Mouse (Mus musculus): Measurements from ENCODE around the gene Ccp110. TPM values are rescaled to one million over a fixed set of nuclear protein-coding genes. Genes with fewer than 3 reads are reported as not detected.

Gene Ccp110
- total and polyA plus RNA-seq, 3 experiments: 10.4 to 12.3 TPM; not detected in 1

GRCm38 (mm10) chr7:118769655-118770054, 57.3 kb downstream of the Ccp110 start:
- DNase-seq (ENCODE audit: low read depth, low spot score): no peak
- Histone ChIP-seq H3K4me1 (ENCODE audit: control insufficient read depth in 1 of 2, insufficient read depth in 2 of 2, low read length in 2 of 2) (no peaks in the 10 kb centered on the region), H3K9me3 (replicated peaks; ENCODE audit: insufficient read depth, low read length) (no peaks in the 10 kb centered on the region), H3K27ac (ENCODE audit: control insufficient read depth, low read depth, low read length) (no peak overlapping the region), H3K27me3 (ENCODE audit: control insufficient read depth in 1 of 2, insufficient read depth in 2 of 2, low read length in 2 of 2) (no peaks in the 10 kb centered on the region), H3K4me3 (ENCODE audit: control insufficient read depth in 1 of 2, insufficient read depth in 1 of 2, low read depth in 2 of 2, low read length in 2 of 2) (no peak overlapping the region), H3K79me2 (ENCODE audit: control insufficient read depth, insufficient read depth, low read length, poor library complexity) (no peaks in the 10 kb centered on the region), H3K9ac (ENCODE audit: control insufficient read depth, low read depth, low read length, poor library complexity, severe bottlenecking) (no peak overlapping the region), H3K36me3 (ENCODE audit: control insufficient read depth in 1 of 2, insufficient read depth in 2 of 2, low read length in 2 of 2) (no peaks in the 10 kb centered on the region; a peak in 2 of 4 replicates)
- TF ChIP-seq MYB (IDR thresholded peaks at IDR 0.05; ENCODE audit: low read depth, low read length) (no peak), MAFK (IDR thresholded peaks at IDR 0.05; ENCODE audit: borderline replicate concordance, low read depth, low read length) (no peak), ZKSCAN1 (IDR thresholded peaks at IDR 0.05; ENCODE audit: low read depth, low read length) (no peak)

DNA sequence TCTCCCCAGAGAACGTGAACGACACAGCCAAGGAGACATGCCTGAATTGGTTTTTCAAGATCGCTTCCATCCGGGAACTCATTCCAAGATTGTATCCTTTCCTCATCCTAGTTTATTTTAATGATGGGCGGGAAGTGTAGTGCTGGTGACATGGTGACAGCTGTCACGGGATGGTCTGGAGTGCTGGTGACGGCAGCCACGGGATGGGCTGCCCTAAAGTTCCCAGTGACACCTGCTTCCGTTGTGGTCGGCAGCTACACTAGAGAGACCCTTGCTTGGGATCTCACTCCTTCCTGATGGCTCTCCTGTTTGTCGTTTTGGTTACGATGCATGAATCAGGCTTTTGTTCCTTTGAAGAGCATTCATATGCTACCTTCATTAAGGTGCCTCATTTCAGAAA, 60.7 kb downstream of the Ccp110 start:
- Histone ChIP-seq H3K27me3 (ENCODE audit: control insufficient read depth in 1 of 2, insufficient read depth in 2 of 2, low read length in 2 of 2) (no peaks in the 10 kb centered on the region), H3K79me2 (ENCODE audit: control insufficient read depth, insufficient read depth, low read length, poor library complexity) (no peaks in the 10 kb centered on the region), H3K36me3 (ENCODE audit: control insufficient read depth in 1 of 2, insufficient read depth in 2 of 2, low read length in 2 of 2) (peaks cover 0 to 9% of the 10 kb centered on the region in 2 experiments; a peak in 2 of 4 replicates), H3K27ac (ENCODE audit: control insufficient read depth, low read depth, low read length) (no peak overlapping the region), H3K9me3 (replicated peaks; ENCODE audit: insufficient read depth, low read length) (no peaks in the 10 kb centered on the region), H3K4me1 (ENCODE audit: control insufficient read depth in 1 of 2, insufficient read depth in 2 of 2, low read length in 2 of 2) (peaks cover 0 to 11% of the 10 kb centered on the region in 2 experiments; a peak in 3 of 4 replicates), H3K4me3 (ENCODE audit: control insufficient read depth in 1 of 2, insufficient read depth in 1 of 2, low read depth in 2 of 2, low read length in 2 of 2) (no peak overlapping the region), H3K9ac (ENCODE audit: control insufficient read depth, low read depth, low read length, poor library complexity, severe bottlenecking) (no peak overlapping the region)
- no peak for TF ChIP-seq JUND (IDR thresholded peaks at IDR 0.05; ENCODE audit: low read depth, low read length)
- no peak for TF ChIP-seq GATA1 (IDR thresholded peaks at IDR 0.05; ENCODE audit: low read depth, low read length)
- no peak for TF ChIP-seq MAFK (IDR thresholded peaks at IDR 0.05; ENCODE audit: borderline replicate concordance, low read depth, low read length)
- no peak for TF ChIP-seq EP300 (IDR thresholded peaks at IDR 0.05; ENCODE audit: low read depth in 1 of 2, low read length in 2 of 2)
- TF ChIP-seq ZMIZ1 (IDR thresholded peaks at IDR 0.05; ENCODE audit: low read depth, low read length): no peak
- no peak for TF ChIP-seq MXI1 (IDR thresholded peaks at IDR 0.05; ENCODE audit: low read depth, low read length)
- no peak for TF ChIP-seq SMC3 (IDR thresholded peaks at IDR 0.05; ENCODE audit: low read depth, low read length)
- DNase-seq (ENCODE audit: low read depth, low spot score): no peak

DNA sequence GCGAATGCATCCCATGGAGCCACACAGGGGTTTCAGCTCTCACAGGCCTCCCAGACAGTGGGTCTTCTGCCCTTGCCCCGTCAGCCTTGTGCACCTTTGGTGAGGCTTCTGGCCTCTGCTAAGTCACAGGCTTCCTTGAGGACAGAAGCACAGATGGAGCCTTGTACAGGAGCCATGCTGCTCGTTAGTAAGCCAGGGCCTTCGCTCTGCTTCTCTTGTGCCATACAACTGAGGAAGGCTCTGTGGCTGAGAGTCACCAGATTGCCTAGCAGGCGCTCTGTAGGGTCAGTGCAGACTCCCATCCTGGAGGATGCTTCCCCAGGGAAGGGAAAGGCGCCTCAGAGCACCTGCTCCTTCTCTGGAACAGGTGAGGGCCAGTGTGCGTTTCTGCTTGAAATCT, 63.6 kb downstream of the Ccp110 start:
- no peak for TF ChIP-seq MEF2A (IDR thresholded peaks at IDR 0.05; ENCODE audit: extremely low read depth, insufficient replicate concordance, low read depth, low read length, poor library complexity, severe bottlenecking)
- no peak for TF ChIP-seq GABPA (IDR thresholded peaks at IDR 0.05; ENCODE audit: low read depth, low read length)
- no peak for TF ChIP-seq MYC (IDR thresholded peaks at IDR 0.05; ENCODE audit: low read depth, low read length)
- no peak for TF ChIP-seq POLR2AphosphoS5 (IDR thresholded peaks at IDR 0.05; ENCODE audit: borderline replicate concordance, low read depth, low read length)
- no peak for TF ChIP-seq CHD1 (IDR thresholded peaks at IDR 0.05; ENCODE audit: low read depth, low read length)
- no peak for TF ChIP-seq MAFK (IDR thresholded peaks at IDR 0.05; ENCODE audit: borderline replicate concordance, low read depth, low read length)
- no peak for TF ChIP-seq NELFE (IDR thresholded peaks at IDR 0.05; ENCODE audit: low read depth, low read length)
- TF ChIP-seq USF2 (IDR thresholded peaks at IDR 0.05; ENCODE audit: borderline replicate concordance in 1 of 2, insufficient read depth in 1 of 2, low read depth in 1 of 2, low read length in 2 of 2): no peak
- no peak for TF ChIP-seq ELF1 (IDR thresholded peaks at IDR 0.05; ENCODE audit: low read depth, low read length)
- TF ChIP-seq HCFC1 (IDR thresholded peaks at IDR 0.05; ENCODE audit: low read depth, low read length): no peak
- TF ChIP-seq ETS1 (IDR thresholded peaks at IDR 0.05; ENCODE audit: low read depth, low read length): no peak
- TF ChIP-seq TBP (IDR thresholded peaks at IDR 0.05; ENCODE audit: low read depth, low read length): no peak
- no peak for TF ChIP-seq GATA1 (IDR thresholded peaks at IDR 0.05; ENCODE audit: low read depth, low read length)
- no peak for TF ChIP-seq POLR2AphosphoS2 (IDR thresholded peaks at IDR 0.05; ENCODE audit: low read length)
- TF ChIP-seq MXI1 (IDR thresholded peaks at IDR 0.05; ENCODE audit: low read depth, low read length): no peak
- no peak for TF ChIP-seq KAT2A (conservative IDR thresholded peaks at IDR 0.05; ENCODE audit: low read depth, low read length)
- TF ChIP-seq MAX (IDR thresholded peaks at IDR 0.05; ENCODE audit: low read length): no peak

More for the DNA sequence above, 63.6 kb downstream of the Ccp110 start:
- H3K27ac ChIP-seq (ENCODE audit: control insufficient read depth, low read depth, low read length): no peak overlapping the region
- no peaks in the 10 kb centered on the region for H3K27me3 ChIP-seq (ENCODE audit: control insufficient read depth in 1 of 2, insufficient read depth in 2 of 2, low read length in 2 of 2)
- H3K4me1 ChIP-seq (ENCODE audit: control insufficient read depth in 1 of 2, insufficient read depth in 2 of 2, low read length in 2 of 2): peaks cover 0 to 12% of the 10 kb centered on the region in 2 experiments; a peak in 3 of 4 replicates
- DNase-seq (ENCODE audit: low read depth, low spot score): no peak
- H3K79me2 ChIP-seq (ENCODE audit: control insufficient read depth, insufficient read depth, low read length, poor library complexity): no peaks in the 10 kb centered on the region
- no peak overlapping the region for H3K4me3 ChIP-seq (ENCODE audit: control insufficient read depth in 1 of 2, insufficient read depth in 1 of 2, low read depth in 2 of 2, low read length in 2 of 2)
- no peak overlapping the region for H3K9ac ChIP-seq (ENCODE audit: control insufficient read depth, low read depth, low read length, poor library complexity, severe bottlenecking)
- H3K36me3 ChIP-seq (ENCODE audit: control insufficient read depth in 1 of 2, insufficient read depth in 2 of 2, low read length in 2 of 2): peaks cover 0 to 9% of the 10 kb centered on the region in 2 experiments; a peak in 2 of 4 replicates
- H3K9me3 ChIP-seq (replicated peaks; ENCODE audit: insufficient read depth, low read length): no peaks in the 10 kb centered on the region

Measured in MEL (cell line).